Mouse (Mus musculus): ENCODE data around the gene Srsf10. TPM values are rescaled to one million over a fixed set of nuclear protein-coding genes. Genes with fewer than 3 reads are reported as not detected.

The Srsf10 gene
- total RNA-seq, 1 experiment = 178 TPM

DNA sequence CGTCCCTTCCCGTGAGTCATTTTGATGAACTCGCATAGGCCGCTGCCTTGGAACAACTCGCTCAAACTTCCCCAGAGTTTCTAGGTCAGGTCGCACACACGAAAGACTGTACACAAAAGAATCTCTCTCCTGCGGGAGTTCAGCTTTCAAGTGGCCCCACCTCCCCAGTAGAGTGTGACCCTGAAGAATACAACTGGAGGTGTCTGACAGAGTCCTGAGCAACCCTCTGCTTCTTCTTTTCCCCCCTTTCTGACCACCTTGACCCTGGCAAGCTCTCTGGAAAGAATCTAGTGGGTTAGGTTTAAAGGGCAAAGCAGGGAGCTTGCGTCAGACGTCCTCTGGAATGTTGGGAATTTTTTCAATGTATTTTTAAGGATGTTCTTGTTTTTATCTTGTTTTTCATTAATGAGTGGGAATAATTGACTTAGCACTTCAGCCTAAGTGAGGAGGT is 27.9 kb downstream of the Srsf10 start:
- in situ Hi-C loops (cut with MboI; ENCODE audit: low sequenced_read_pairs in 2 of 2, unreplicated experiment in 2 of 2) = no loop called here
- Histone ChIP-seq H3K9ac (ENCODE audit: insufficient read depth, low read depth, low read length, poor library complexity, severe bottlenecking) (no peak overlapping the region), H3K4me1 (ENCODE audit: control insufficient read depth in 2 of 2, insufficient read depth in 2 of 2, low read length in 2 of 2, poor library complexity in 1 of 2) (peaks cover 6 to 15% of the 10 kb centered on the region in 2 experiments; a peak in 2 of 4 replicates), H3K27ac (ENCODE audit: insufficient read depth, low read depth, low read length, poor library complexity, severe bottlenecking) (no peak overlapping the region), H3K36me3 (ENCODE audit: control insufficient read depth, insufficient read depth, low read length, poor library complexity, severe bottlenecking) (no peaks in the 10 kb centered on the region), H3K9me3 (ENCODE audit: control insufficient read depth, insufficient read depth, low read depth, low read length) (no peaks in the 10 kb centered on the region), H3K4me3 (ENCODE audit: insufficient read depth in 1 of 2, low read depth in 1 of 2, low read length in 2 of 2, poor library complexity in 1 of 2, severe bottlenecking in 1 of 2) (no peak overlapping the region)
- TF ChIP-seq CHD2 (IDR thresholded peaks at IDR 0.05; ENCODE audit: low read depth, low read length) = no peak
- DNase-seq (ENCODE audit: low read depth, low spot score) = no peak

GRCm38 (mm10) chr4:135883881-135884516 is 28.5 kb downstream of the Srsf10 start:
- H3K9me3 ChIP-seq (ENCODE audit: control insufficient read depth, insufficient read depth, low read depth, low read length) = no peaks in the 10 kb centered on the region
- TF ChIP-seq ZNF384 (IDR thresholded peaks at IDR 0.05; ENCODE audit: low read depth, low read length) (no peak), HCFC1 (IDR thresholded peaks at IDR 0.05; ENCODE audit: borderline replicate concordance, insufficient read depth, low read length) (no peak), MAFK (IDR thresholded peaks at IDR 0.05; ENCODE audit: insufficient read depth, low read depth, low read length) (no peak), CHD2 (IDR thresholded peaks at IDR 0.05; ENCODE audit: low read depth, low read length) (no peak), ZC3H11A (IDR thresholded peaks at IDR 0.05; ENCODE audit: borderline replicate concordance, low read depth, low read length) (no peak)
- no peak for DNase-seq (ENCODE audit: low read depth, low spot score)
- H3K4me1 ChIP-seq (ENCODE audit: control insufficient read depth in 2 of 2, insufficient read depth in 2 of 2, low read length in 2 of 2, poor library complexity in 1 of 2) = peaks cover 6 to 18% of the 10 kb centered on the region in 2 experiments; a peak in 3 of 4 replicates
- no peak overlapping the region for H3K4me3 ChIP-seq (ENCODE audit: insufficient read depth in 1 of 2, low read depth in 1 of 2, low read length in 2 of 2, poor library complexity in 1 of 2, severe bottlenecking in 1 of 2)
- H3K27ac ChIP-seq (ENCODE audit: insufficient read depth, low read depth, low read length, poor library complexity, severe bottlenecking) = no peak overlapping the region
- in situ Hi-C loops (cut with MboI; ENCODE audit: low sequenced_read_pairs in 2 of 2, unreplicated experiment in 2 of 2) = no loop called here
- H3K36me3 ChIP-seq (ENCODE audit: control insufficient read depth, insufficient read depth, low read length, poor library complexity, severe bottlenecking) = no peaks in the 10 kb centered on the region
- H3K9ac ChIP-seq (ENCODE audit: insufficient read depth, low read depth, low read length, poor library complexity, severe bottlenecking) = no peak overlapping the region

DNA sequence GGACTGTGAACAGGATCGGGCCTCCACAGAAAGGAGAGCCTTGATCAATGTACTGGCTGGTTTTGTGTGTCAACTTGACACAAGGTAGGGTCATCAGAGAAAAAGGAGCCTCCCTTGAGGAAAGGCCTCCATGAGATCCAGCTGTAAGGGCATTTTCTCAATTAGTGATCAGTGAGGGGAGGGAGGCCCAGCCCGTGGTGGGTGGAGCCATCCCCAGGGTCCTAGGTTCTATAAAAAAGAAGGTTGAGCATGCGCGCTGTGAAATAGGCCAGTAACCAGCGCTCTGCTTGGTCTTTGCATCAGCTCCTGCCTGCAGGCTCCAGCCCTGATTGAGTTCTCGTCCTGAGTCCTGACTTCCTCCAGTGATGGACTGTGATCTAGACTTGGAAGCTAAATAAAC is 29.0 kb downstream of the Srsf10 start:
- in situ Hi-C loops (cut with MboI; ENCODE audit: low sequenced_read_pairs in 2 of 2, unreplicated experiment in 2 of 2) = no loop called here
- Histone ChIP-seq H3K9ac (ENCODE audit: insufficient read depth, low read depth, low read length, poor library complexity, severe bottlenecking) (no peak overlapping the region), H3K9me3 (ENCODE audit: control insufficient read depth, insufficient read depth, low read depth, low read length) (no peaks in the 10 kb centered on the region), H3K4me3 (ENCODE audit: insufficient read depth in 1 of 2, low read depth in 1 of 2, low read length in 2 of 2, poor library complexity in 1 of 2, severe bottlenecking in 1 of 2) (no peak overlapping the region), H3K36me3 (ENCODE audit: control insufficient read depth, insufficient read depth, low read length, poor library complexity, severe bottlenecking) (no peaks in the 10 kb centered on the region), H3K27ac (ENCODE audit: insufficient read depth, low read depth, low read length, poor library complexity, severe bottlenecking) (no peak overlapping the region), H3K4me1 (ENCODE audit: control insufficient read depth in 2 of 2, insufficient read depth in 2 of 2, low read length in 2 of 2, poor library complexity in 1 of 2) (peaks cover 6 to 18% of the 10 kb centered on the region in 2 experiments; a peak in 3 of 4 replicates)
- no peak for DNase-seq (ENCODE audit: low read depth, low spot score)
- no peak for TF ChIP-seq MAFK (IDR thresholded peaks at IDR 0.05; ENCODE audit: insufficient read depth, low read depth, low read length)
- no peak for TF ChIP-seq CHD2 (IDR thresholded peaks at IDR 0.05; ENCODE audit: low read depth, low read length)
- no peak for TF ChIP-seq HCFC1 (IDR thresholded peaks at IDR 0.05; ENCODE audit: borderline replicate concordance, insufficient read depth, low read length)
- TF ChIP-seq ZC3H11A (IDR thresholded peaks at IDR 0.05; ENCODE audit: borderline replicate concordance, low read depth, low read length) = no peak
- no peak for TF ChIP-seq ZNF384 (IDR thresholded peaks at IDR 0.05; ENCODE audit: low read depth, low read length)

DNA sequence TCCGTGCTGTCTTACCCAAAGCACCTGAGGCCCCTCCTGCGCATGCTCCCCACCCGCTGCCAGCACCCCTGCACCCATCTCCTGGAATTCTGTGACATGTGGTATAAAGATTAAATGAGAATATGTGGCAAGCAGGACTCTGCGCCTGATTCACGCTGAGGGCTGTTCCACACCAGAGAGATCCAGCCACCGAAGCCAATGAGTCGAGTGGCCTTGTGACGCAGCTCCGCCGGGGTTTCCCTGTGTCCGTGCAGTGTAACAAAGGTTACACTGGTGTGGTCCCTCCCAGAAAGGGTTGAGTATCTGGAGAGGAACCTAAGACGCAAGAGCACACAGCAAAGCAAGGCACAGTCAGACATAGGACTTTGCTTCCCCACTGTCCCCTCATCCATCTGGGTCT is 30.1 kb downstream of the Srsf10 start:
- Histone ChIP-seq H3K9ac (ENCODE audit: insufficient read depth, low read depth, low read length, poor library complexity, severe bottlenecking) (no peak overlapping the region), H3K4me1 (ENCODE audit: control insufficient read depth in 2 of 2, insufficient read depth in 2 of 2, low read length in 2 of 2, poor library complexity in 1 of 2) (peaks cover 6 to 18% of the 10 kb centered on the region in 2 experiments; a peak in 3 of 4 replicates), H3K27ac (ENCODE audit: insufficient read depth, low read depth, low read length, poor library complexity, severe bottlenecking) (no peak overlapping the region), H3K9me3 (ENCODE audit: control insufficient read depth, insufficient read depth, low read depth, low read length) (no peaks in the 10 kb centered on the region), H3K4me3 (ENCODE audit: insufficient read depth in 1 of 2, low read depth in 1 of 2, low read length in 2 of 2, poor library complexity in 1 of 2, severe bottlenecking in 1 of 2) (no peak overlapping the region), H3K36me3 (ENCODE audit: control insufficient read depth, insufficient read depth, low read length, poor library complexity, severe bottlenecking) (no peaks in the 10 kb centered on the region)
- TF ChIP-seq CHD2 (IDR thresholded peaks at IDR 0.05; ENCODE audit: low read depth, low read length) = no peak
- TF ChIP-seq HCFC1 (IDR thresholded peaks at IDR 0.05; ENCODE audit: borderline replicate concordance, insufficient read depth, low read length) = no peak
- TF ChIP-seq MAFK (IDR thresholded peaks at IDR 0.05; ENCODE audit: insufficient read depth, low read depth, low read length) = no peak
- no peak for TF ChIP-seq ZNF384 (IDR thresholded peaks at IDR 0.05; ENCODE audit: low read depth, low read length)
- no peak for TF ChIP-seq ZC3H11A (IDR thresholded peaks at IDR 0.05; ENCODE audit: borderline replicate concordance, low read depth, low read length)
- DNase-seq (ENCODE audit: low read depth, low spot score) = no peak
- in situ Hi-C loops (cut with MboI; ENCODE audit: low sequenced_read_pairs in 2 of 2, unreplicated experiment in 2 of 2) = no loop called here

DNA sequence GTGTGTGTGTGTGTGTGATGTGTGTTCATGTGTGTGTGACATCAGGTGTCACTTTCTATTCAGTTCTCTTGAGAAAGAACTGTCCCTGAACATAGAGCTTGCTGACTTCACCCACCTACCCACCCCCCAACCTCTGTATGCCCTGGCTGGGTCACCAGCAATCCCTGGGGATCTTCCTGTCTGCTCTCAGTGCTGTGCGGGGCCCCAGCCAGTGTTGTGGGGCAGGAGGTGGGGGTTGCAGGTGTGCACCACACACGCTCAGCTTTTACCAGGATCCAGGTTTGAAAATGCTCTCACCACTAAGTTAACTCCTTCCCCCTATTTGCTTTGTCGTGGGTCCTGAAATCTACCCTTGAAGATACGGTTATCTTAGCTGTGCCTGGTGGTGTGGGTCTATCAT is 30.6 kb downstream of the Srsf10 start:
- H3K4me1 ChIP-seq (ENCODE audit: control insufficient read depth in 2 of 2, insufficient read depth in 2 of 2, low read length in 2 of 2, poor library complexity in 1 of 2) = peaks cover 6 to 18% of the 10 kb centered on the region in 2 experiments; a peak in 3 of 4 replicates
- no peaks in the 10 kb centered on the region for H3K9me3 ChIP-seq (ENCODE audit: control insufficient read depth, insufficient read depth, low read depth, low read length)
- no peak overlapping the region for H3K4me3 ChIP-seq (ENCODE audit: insufficient read depth in 1 of 2, low read depth in 1 of 2, low read length in 2 of 2, poor library complexity in 1 of 2, severe bottlenecking in 1 of 2)
- no peaks in the 10 kb centered on the region for H3K36me3 ChIP-seq (ENCODE audit: control insufficient read depth, insufficient read depth, low read length, poor library complexity, severe bottlenecking)
- DNase-seq (ENCODE audit: low read depth, low spot score) = no peak
- no peak overlapping the region for H3K9ac ChIP-seq (ENCODE audit: insufficient read depth, low read depth, low read length, poor library complexity, severe bottlenecking)
- TF ChIP-seq ZC3H11A (IDR thresholded peaks at IDR 0.05; ENCODE audit: borderline replicate concordance, low read depth, low read length) (no peak), ZNF384 (IDR thresholded peaks at IDR 0.05; ENCODE audit: low read depth, low read length) (no peak), HCFC1 (IDR thresholded peaks at IDR 0.05; ENCODE audit: borderline replicate concordance, insufficient read depth, low read length) (no peak), MAFK (IDR thresholded peaks at IDR 0.05; ENCODE audit: insufficient read depth, low read depth, low read length) (no peak), CHD2 (IDR thresholded peaks at IDR 0.05; ENCODE audit: low read depth, low read length) (no peak)
- in situ Hi-C loops (cut with MboI; ENCODE audit: low sequenced_read_pairs in 2 of 2, unreplicated experiment in 2 of 2) = no loop called here
- no peak overlapping the region for H3K27ac ChIP-seq (ENCODE audit: insufficient read depth, low read depth, low read length, poor library complexity, severe bottlenecking)

Data from ES-E14 (cell line).